Mouse (Mus musculus): ENCODE results near the gene Agap1. TPM values are rescaled to one million over a fixed set of nuclear protein-coding genes. Genes with fewer than 3 reads are reported as not detected.

Agap1 gene
- polyA plus RNA-seq, 1 experiment from 2014 or later, result 8.7 TPM

- no peak overlapping the region for H3K27ac ChIP-seq (ENCODE audit: low read length)
- no peaks in the 10 kb centered on the region for H3K36me3 ChIP-seq (ENCODE audit: insufficient read depth, low read length)
- H3K9me3 ChIP-seq (ENCODE audit: low read length), result no peaks in the 10 kb centered on the region
- H3K27me3 ChIP-seq (replicated peaks; ENCODE audit: insufficient read depth, low read length), result peaks cover 15% of the 10 kb centered on the region; the same call in 1 of the 2 replicates
- no peak overlapping the region for H3K9ac ChIP-seq (replicated peaks; ENCODE audit: low read depth)
- no peak for DNase-seq (ENCODE audit: low spot score)
- no peak overlapping the region for H3K4me3 ChIP-seq (ENCODE audit: low read depth, low read length)
- no peak overlapping the region for H3K4me2 ChIP-seq (replicated peaks; ENCODE audit: low read depth, low read length)
- no peak for TF ChIP-seq CTCF (IDR thresholded peaks at IDR 0.05)
- TF ChIP-seq EP300 (IDR thresholded peaks at IDR 0.05), result no peak
- ATAC-seq, result no peak
- no peaks in the 10 kb centered on the region for H3K4me1 ChIP-seq (ENCODE audit: insufficient read depth, low read depth, low read length)
- WGBS, result 77% methylated on average over 4 of the region's 4 CpGs
These were observed 459.0 kb downstream of the Agap1 start for GRCm38 (mm10) chr1:89913611-89914010.

GRCm38 (mm10) chr1:89918111-89918510, 463.5 kb downstream of the Agap1 start:
- DNase-seq (ENCODE audit: low spot score) (no peak), ATAC-seq (no peak)
- no peak for TF ChIP-seq EP300 (IDR thresholded peaks at IDR 0.05)
- TF ChIP-seq CTCF (IDR thresholded peaks at IDR 0.05), result no peak
- Histone ChIP-seq H3K27me3 (replicated peaks; ENCODE audit: insufficient read depth, low read length) (peaks cover 45% of the 10 kb centered on the region), H3K4me3 (ENCODE audit: low read depth, low read length) (no peak overlapping the region), H3K4me2 (replicated peaks; ENCODE audit: low read depth, low read length) (no peak overlapping the region), H3K27ac (ENCODE audit: low read length) (no peak overlapping the region), H3K4me1 (ENCODE audit: insufficient read depth, low read depth, low read length) (no peaks in the 10 kb centered on the region), H3K36me3 (ENCODE audit: insufficient read depth, low read length) (no peaks in the 10 kb centered on the region), H3K9me3 (ENCODE audit: low read length) (no peaks in the 10 kb centered on the region), H3K9ac (replicated peaks; ENCODE audit: low read depth) (no peak overlapping the region)
- WGBS, result 21% methylated on average over 18 of the region's 18 CpGs

- TF ChIP-seq CTCF (IDR thresholded peaks at IDR 0.05), result no peak
- no peak for TF ChIP-seq EP300 (IDR thresholded peaks at IDR 0.05)
- 71% methylated on average over 6 of the region's 6 CpGs for WGBS
- DNase-seq (ENCODE audit: low spot score), result no peak
These were observed 464.6 kb downstream of the Agap1 start for GRCm38 (mm10) chr1:89919206-89919605.

GRCm38 (mm10) chr1:89921806-89922205, 467.2 kb downstream of the Agap1 start:
- Histone ChIP-seq H3K4me2 (replicated peaks; ENCODE audit: low read depth, low read length) (no peak overlapping the region), H3K9ac (replicated peaks; ENCODE audit: low read depth) (no peak overlapping the region), H3K9me3 (ENCODE audit: low read length) (no peaks in the 10 kb centered on the region), H3K27ac (ENCODE audit: low read length) (no peak overlapping the region), H3K27me3 (replicated peaks; ENCODE audit: insufficient read depth, low read length) (peaks cover 78% of the 10 kb centered on the region), H3K4me1 (ENCODE audit: insufficient read depth, low read depth, low read length) (no peaks in the 10 kb centered on the region), H3K36me3 (ENCODE audit: insufficient read depth, low read length) (no peaks in the 10 kb centered on the region), H3K4me3 (ENCODE audit: low read depth, low read length) (no peak overlapping the region)
- ATAC-seq, result no peak
- whole genome bisulfite sequencing, result 2% methylated on average over 10 of the region's 10 CpGs
- TF ChIP-seq EP300 (IDR thresholded peaks at IDR 0.05), result no peak
- TF ChIP-seq CTCF (IDR thresholded peaks at IDR 0.05), result no peak
- DNase-seq (ENCODE audit: low spot score), result no peak

More at GRCm38 (mm10) chr1:89919206-89919605, 464.6 kb downstream of the Agap1 start:
- Histone ChIP-seq H3K27ac (ENCODE audit: low read length) (no peak overlapping the region), H3K27me3 (replicated peaks; ENCODE audit: insufficient read depth, low read length) (peaks cover 54% of the 10 kb centered on the region), H3K9ac (replicated peaks; ENCODE audit: low read depth) (no peak overlapping the region), H3K4me1 (ENCODE audit: insufficient read depth, low read depth, low read length) (no peaks in the 10 kb centered on the region), H3K4me2 (replicated peaks; ENCODE audit: low read depth, low read length) (no peak overlapping the region), H3K36me3 (ENCODE audit: insufficient read depth, low read length) (no peaks in the 10 kb centered on the region), H3K9me3 (ENCODE audit: low read length) (no peaks in the 10 kb centered on the region), H3K4me3 (ENCODE audit: low read depth, low read length) (no peak overlapping the region)
- ATAC-seq, result no peak

- H3K9ac ChIP-seq (replicated peaks; ENCODE audit: low read depth), result no peak overlapping the region
- no peak overlapping the region for H3K27ac ChIP-seq (ENCODE audit: low read length)
- no peak for TF ChIP-seq CTCF (IDR thresholded peaks at IDR 0.05)
- 3% methylated on average over 7 of the region's 7 CpGs for WGBS
- no peaks in the 10 kb centered on the region for H3K9me3 ChIP-seq (ENCODE audit: low read length)
- H3K27me3 ChIP-seq (replicated peaks; ENCODE audit: insufficient read depth, low read length), result peaks cover 79% of the 10 kb centered on the region
- H3K36me3 ChIP-seq (ENCODE audit: insufficient read depth, low read length), result no peaks in the 10 kb centered on the region
- H3K4me3 ChIP-seq (ENCODE audit: low read depth, low read length), result no peak overlapping the region
- peaks cover 3% of the 10 kb centered on the region; the same call in 1 of the 2 replicates for H3K4me1 ChIP-seq (ENCODE audit: insufficient read depth, low read depth, low read length)
- ATAC-seq, result no peak
- no peak for DNase-seq (ENCODE audit: low spot score)
- H3K4me2 ChIP-seq (replicated peaks; ENCODE audit: low read depth, low read length), result no peak overlapping the region
These were observed 467.7 kb downstream of the Agap1 start for GRCm38 (mm10) chr1:89922282-89922681.

- H3K27ac ChIP-seq (ENCODE audit: low read length), result no peak overlapping the region
- ATAC-seq (no peak), DNase-seq (ENCODE audit: low spot score) (no peak)
- no peaks in the 10 kb centered on the region for H3K36me3 ChIP-seq (ENCODE audit: insufficient read depth, low read length)
- H3K9me3 ChIP-seq (ENCODE audit: low read length), result no peaks in the 10 kb centered on the region
- H3K4me3 ChIP-seq (ENCODE audit: low read depth, low read length), result no peak overlapping the region
- no peak overlapping the region for H3K4me2 ChIP-seq (replicated peaks; ENCODE audit: low read depth, low read length)
- H3K4me1 ChIP-seq (ENCODE audit: insufficient read depth, low read depth, low read length), result peaks cover 4% of the 10 kb centered on the region; the same call in 1 of the 2 replicates
- WGBS, result 2% methylated on average over 38 of the region's 41 CpGs
- TF ChIP-seq EP300 (IDR thresholded peaks at IDR 0.05) (no peak), CTCF (IDR thresholded peaks at IDR 0.05) (no peak)
- H3K27me3 ChIP-seq (replicated peaks; ENCODE audit: insufficient read depth, low read length), result peaks cover 79% of the 10 kb centered on the region
- no peak overlapping the region for H3K9ac ChIP-seq (replicated peaks; ENCODE audit: low read depth)
These were observed 468.5 kb downstream of the Agap1 start for GRCm38 (mm10) chr1:89922883-89923641.
